Mouse (Mus musculus): ENCODE data around the gene Pde10a.

DNA sequence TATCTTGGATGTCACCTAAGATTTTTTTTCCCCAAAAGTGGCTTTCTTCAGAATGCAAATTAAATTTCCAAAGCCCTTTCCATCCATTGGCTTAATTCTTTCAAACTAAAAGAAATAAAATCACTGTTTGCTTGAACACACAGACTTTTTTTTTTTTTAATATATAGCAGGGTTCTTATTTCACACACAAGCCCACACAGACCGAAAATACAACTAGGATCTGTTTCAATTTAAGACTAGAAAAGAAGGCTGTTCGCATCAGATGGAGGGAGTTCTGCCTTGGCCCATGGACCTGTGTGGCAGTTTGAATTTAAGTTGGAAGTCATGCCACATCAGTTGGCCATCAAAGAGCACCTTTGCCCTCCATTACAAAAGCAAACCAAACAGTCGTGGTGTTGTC is 46.6 kb upstream of the Pde10a start:
- TF ChIP-seq POLR2A (IDR thresholded peaks at IDR 0.05; ENCODE audit: insufficient read length, low read depth) (no peak), MYOG (IDR thresholded peaks at IDR 0.05; ENCODE audit: control insufficient read depth in 1 of 3, insufficient read depth in 1 of 3, insufficient read length in 2 of 3, low read depth in 2 of 3) (no peak), CEBPB (IDR thresholded peaks at IDR 0.05; ENCODE audit: insufficient read depth, poor library complexity, severe bottlenecking) (no peak)

All from myocyte (in vitro differentiated cells).